Mouse (Mus musculus) lung, postnatal 10 days (tissue): Measurements from ENCODE around the gene Dap.
A peak's percentile ranks its signal among the peaks of the same experiment; 100 is the strongest.

Experiments used
- DNase-seq: peaks from one replicate; pipeline ENCODE4 v3.0.0; 2021

Dap gene

GRCm38 (mm10) chr15:31265845-31266244 lies 41.7 kb downstream of the Dap start:
- DNase-seq, result no peak

DNA sequence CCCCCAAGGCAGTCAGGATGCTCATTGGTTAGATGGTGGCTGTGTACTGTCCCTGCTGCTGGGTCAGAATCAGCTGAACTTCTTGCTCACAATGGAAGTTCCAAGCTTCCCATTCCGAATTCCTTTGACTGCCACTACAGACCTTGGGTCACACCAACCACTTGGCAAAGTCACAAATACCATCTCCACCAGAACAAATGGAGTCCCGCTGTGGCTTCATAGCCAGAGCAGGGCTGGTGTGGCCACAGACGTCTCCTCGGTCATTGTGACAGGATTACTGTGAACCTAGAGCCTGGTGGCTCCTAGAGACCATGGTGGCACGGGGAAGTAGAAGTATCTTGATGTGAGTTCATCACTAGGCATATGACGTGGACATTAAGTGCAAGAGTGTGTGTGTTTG lies 44.0 kb downstream of the Dap start:
- DNase-seq, result no peak

GRCm38 (mm10) chr15:31269558-31269957 lies 45.4 kb downstream of the Dap start:
- DNase-seq, result no peak

GRCm38 (mm10) chr15:31272695-31273094 lies 48.6 kb downstream of the Dap start:
- no peak for DNase-seq

DNA sequence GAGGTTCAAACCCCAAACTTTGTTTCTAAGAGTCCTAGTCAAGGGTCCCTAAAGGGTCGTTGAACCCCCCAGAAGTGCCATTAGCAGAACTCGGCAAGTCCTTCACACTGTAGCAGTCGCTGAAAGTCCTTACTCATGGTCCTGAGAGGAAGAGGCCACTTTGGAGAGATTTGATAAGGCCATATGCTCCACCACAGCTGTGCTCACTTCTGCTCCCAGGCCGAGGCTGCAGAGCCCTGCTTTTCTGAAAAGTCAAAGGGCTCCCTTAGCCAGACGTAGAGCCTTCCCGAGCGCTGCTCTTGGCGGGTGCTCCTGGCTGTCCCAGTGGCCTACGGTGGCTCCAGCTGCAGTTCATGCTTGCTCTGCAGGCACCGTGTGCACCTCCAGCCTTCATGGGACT lies 49.4 kb downstream of the Dap start:
- no peak for DNase-seq

GRCm38 (mm10) chr15:31278090-31278489 lies 54.0 kb downstream of the Dap start:
- no peak for DNase-seq

DNA sequence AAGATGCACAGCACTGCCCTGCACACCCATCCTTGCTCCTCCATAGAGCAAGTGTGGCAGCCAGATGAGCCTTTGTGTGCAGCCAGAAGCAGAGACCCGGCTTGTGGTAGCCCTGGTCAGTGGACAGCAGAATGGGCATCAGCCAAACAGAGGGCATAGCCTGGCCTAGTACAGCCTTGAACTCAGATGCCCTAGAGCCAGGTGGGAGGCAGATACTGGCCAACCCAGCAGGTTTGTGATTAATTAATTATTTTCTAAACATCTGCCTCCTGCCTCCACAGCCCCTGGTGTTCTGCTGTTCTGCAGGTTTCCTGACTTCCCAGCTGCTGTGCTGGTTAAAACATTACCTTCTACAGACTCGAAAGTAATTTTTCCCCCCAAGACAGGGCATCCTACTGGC lies 55.0 kb downstream of the Dap start:
- DNase-seq, result no peak

DNA sequence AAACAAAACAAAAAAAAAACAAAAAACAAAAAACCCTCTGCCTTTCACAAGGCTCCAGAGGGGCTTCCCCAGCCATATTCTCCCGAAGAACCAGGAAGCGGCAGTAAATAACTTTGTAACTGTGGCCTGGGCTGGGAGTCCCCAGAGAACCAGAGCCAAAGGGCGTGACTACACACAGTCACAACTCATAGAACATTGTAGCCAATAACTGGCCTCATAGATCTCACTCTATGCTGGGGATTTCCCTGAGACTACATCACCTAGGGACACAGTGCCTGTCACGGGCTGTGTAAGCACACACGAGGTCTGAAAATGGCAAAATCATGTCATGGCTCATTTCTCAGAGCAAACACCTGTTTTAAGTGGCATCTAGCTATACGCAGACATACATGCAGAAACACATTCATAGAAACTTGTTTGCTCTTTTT lies 55.5 kb downstream of the Dap start:
- no peak for DNase-seq

GRCm38 (mm10) chr15:31280059-31280458 lies 55.9 kb downstream of the Dap start:
- DNase-seq, result no peak

DNA sequence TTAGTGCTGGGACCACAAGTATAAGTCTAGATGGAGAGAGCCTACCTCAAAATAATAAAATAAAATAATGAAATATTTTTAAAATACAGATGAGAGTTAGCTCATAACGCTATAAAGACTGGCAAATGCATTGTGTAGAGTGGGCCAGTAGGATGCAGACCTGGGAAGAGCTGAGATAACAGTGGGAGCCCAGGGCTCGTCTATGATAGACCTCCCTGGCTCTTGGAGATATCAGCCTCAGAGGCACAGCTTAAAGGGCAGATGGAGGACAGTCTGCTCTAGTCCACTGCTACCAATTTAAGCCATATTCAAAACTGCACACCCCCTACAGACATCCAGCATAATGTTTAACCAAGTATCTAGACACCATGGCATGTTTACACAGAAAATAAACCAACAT lies 56.6 kb downstream of the Dap start:
- DNase-seq, result no peak

- no peak for DNase-seq
Measured at GRCm38 (mm10) chr15:31281830-31282229, 57.7 kb downstream of the Dap start.

- no peak for DNase-seq
Measured at GRCm38 (mm10) chr15:31282353-31282752, 58.2 kb downstream of the Dap start.

- no peak for DNase-seq
Measured at GRCm38 (mm10) chr15:31284142-31284541, 60.0 kb downstream of the Dap start.

DNA sequence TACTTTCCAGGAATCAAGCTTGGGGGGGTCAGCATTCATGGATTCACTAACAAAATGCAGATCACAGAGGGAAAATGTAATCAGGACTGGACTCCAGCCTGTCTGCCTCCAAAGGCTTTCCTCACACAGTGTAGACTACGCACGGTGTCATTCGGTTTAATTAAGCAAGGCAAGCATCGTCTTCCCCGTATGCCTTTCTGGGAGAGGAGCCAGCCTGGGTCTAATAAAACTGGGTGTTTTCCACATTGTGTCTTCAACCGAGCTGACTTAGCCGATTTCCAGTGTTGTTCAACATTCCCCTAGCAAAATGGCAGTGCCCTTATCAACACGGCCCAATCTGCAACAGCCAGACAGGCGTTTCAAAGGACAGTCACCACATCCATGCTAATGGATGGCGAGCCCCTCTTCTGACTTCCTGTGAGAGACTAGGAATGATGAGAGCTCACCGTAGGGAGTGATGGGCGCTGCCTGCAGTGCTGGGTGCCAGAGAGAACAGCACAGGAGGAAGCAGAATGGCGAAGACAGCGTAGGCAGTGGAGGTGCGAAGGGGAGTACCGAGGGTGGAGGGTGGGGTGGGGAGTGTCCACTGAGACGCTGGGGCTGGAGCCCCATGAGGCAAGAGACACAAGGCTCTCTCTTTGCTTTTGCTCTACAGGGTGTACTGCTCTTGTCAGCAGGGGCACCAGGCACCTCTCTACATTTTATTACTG lies 61.0 kb downstream of the Dap start:
- no peak for DNase-seq

DNA sequence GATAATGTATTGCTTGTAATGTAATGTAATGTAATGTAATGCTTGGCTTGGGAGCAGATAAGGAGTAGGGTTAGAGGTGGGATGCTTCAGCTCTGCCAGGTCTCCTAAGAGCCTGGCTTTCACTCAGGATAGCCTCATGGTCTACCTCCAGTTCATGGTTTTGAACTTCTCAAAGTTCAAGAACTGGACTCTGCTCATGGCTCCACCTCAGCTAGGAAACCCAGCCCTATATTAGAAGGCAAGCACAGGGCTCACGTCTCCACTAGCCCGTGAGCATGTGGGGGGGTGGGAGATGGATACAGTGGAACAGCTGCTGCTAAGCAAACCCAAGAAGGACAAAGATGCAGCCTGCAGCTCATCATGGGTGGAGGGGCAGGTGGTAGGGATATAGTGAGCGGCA lies 61.6 kb downstream of the Dap start:
- no peak for DNase-seq

DNA sequence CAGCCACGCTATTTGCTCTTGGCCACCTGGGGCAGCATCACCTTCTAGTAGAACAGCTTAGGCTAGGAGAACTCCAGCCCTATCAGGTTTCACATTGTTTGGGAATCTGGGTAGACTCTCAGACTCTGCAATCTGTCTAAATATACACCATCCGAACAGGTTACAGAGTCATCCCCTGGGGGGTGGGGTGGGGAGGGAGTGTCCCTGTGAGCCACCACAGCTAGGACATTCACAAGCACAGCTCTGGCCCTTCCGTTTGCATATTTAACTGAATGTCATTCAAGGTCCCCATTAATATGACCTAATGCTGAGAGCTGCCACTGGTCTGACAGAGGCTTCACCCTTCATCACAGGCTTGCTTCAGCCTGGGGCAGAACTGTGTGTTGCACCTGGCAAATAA lies 68.5 kb downstream of the Dap start:
- DNase-seq, result no peak

DNA sequence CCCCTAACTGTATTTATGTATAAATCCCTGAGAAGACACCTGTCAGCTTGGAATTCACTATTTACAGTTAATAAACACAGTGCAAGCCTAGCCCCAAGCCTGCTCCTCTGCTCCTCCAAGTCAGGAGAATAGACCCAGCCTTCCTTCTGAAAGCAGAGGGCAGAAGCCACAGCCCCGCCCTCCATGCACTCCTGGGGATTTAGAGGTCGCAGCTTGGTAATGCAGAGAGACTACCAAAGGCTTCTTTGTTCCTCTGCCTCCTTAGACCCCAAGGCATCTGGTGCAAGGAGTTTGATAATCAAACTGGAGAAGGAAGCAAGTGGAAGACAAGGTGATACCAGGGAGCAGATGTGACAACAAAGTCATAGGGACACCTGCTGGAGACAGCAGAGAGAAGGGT lies 70.2 kb downstream of the Dap start:
- DNase-seq, result no peak

DNA sequence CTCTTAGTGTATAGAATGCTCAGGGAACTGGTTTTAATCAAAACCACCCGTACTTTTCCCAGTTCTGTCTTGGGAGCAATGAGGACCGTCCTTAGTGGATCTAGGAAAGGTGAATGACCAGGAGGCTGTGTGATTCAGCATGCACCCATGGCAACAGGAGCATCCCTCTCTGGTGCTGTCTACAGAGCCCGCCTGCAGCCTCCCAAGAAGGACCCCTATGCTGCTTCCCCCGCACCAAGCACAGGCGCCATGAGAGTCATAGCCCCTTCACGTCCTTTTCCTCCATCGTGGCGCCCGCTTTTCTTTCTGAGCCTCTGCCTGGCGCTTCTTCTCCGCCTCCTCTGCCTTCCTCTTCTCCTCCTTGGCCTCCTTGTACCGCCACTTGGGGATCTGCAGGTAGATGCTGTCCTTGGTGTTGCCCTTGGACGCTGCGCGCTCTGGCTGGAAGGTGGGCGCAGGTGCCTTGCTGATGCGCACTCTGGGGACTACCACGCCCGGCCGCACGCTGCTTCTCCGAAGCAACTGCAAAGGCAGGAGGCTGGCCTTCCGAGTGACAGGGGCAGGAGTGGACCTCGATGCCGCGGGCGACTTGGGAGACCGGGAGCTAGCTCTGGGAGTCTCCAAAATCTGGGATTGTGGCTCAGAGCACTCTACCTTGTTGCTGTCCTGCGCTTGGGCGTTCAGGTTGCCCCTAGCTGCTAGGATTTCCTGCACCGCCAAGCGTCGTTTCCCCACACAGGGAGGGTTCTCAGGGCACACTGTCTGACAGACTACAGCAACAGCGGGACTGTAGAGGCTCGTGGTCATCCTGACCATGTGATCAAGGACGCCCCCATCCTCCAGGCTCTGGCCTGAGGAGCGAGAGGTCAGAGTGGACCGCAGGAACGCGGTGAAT lies 73.0 kb downstream of the Dap start:
- no peak for DNase-seq

DNA sequence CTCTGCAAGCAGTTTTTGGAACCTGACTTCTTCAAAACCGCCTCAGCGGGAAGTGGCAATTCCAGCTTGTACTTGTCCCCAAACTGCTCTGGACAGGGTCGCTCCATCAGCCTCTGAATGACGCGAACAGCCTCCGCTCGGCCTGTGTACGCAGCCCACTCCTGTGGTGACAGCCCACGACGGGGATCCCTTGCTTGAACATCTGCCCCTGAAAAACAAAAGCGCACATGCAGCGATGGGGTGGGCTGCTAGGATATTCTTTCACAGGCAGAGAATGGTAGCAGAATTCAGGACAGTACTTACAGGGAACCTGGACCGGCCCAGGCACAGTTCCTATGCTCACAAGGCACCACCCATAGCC lies 73.6 kb downstream of the Dap start:
- no peak for DNase-seq

DNA sequence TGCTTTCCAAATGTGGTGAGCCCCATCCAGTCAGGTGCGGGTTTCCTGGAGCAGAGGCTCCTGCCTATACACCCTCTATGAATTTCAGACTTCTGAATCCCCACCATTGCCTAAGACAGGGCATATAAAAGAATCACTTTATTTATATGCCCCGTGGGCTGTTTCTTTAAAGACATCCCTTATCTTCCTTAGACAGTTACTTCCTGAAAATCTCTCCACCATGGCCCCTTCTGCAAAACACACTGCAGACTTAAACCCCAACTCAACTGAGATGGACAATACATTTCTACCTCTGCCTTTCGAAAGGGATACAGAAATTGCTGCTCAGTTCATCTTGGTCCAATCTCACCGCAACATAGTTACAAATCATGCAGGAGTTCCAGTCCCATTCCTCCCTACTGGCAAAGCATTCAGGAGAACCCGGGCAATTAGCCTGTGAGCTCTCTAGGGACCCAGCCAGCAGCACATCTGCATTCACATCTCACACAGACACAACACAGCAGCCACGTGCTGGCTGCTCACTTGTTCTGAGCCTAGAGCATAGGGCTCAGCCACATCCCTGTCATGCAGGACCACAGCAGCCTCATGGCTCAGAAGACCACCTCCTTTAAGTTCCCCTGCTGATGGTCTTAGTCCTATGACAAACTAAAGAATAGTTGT lies 75.3 kb downstream of the Dap start:
- no peak for DNase-seq

DNA sequence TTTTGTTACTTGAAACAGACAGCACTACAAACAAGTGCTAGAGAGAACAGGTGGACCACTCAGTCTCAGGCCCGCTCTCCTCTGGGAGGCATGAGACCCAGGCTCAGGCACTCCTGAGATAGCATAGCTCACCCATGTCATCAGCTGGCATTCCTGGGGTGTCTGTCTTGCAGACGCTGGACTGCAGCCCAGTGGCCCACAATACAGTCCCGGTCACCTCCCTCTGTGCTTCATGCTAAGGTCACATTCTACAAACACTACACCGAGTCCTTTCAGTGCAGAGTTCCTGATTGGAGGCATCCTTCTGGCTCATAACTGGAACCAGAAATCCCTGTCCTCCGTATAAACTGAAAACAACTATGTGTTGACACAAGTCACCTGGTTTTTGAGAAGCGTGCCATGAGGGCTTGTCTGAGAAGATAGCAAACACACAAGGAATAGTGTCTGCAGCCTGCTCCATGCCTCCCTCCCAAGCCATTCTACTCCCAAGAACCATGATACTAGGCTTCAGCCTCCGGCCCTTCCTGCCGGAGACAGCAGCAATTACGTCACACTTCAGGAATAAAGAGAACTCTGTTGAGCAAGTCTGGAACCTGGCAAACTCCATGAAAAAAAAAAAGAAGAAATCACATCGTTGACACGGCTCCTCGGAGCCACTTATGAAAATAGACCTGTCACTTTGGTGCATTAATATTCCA lies 78.3 kb downstream of the Dap start:
- peak; percentile 19 for DNase-seq

DNA sequence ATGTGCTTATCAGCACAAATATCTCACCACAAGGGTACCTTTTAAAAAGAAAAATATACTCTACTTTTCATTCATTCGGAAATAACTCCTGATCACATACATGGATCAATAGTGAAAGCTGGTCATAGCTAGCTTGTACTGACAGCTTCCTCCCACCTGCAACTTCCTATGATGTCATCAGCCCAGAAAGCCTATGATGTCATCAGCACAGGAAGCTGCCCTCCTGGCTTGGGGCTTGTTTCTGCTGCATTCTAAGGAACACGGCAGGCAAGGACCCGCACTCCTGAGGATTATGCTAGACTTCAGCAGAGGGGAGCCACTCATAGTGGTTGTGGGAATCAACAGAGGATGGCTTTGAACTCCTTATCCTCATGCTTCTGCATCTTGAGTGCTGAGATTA lies 80.2 kb downstream of the Dap start:
- DNase-seq, result no peak

GRCm38 (mm10) chr15:31305181-31305580 lies 81.1 kb downstream of the Dap start:
- DNase-seq, result no peak
